Mouse (Mus musculus) ES-E14 (cell line): ENCODE measurements at regions not wholly inside any gene's neighbourhood (a gene's known extent, or its start where the extent isn't known, plus 50 kb on each side); places are given as distances from the start of the nearest gene placed in this dataset.

Experiments used
- CHD2 ChIP-seq: IDR thresholded peaks from 2 replicates; pipeline ENCODE4 v1.6.1; 2014; ENCODE audit warnings: mild to moderate bottlenecking, low read depth, low read length, inconsistent platforms
- ZC3H11A ChIP-seq: IDR thresholded peaks from 2 replicates; pipeline ENCODE4 v1.6.1; 2012; ENCODE audit warnings: low read depth, mild to moderate bottlenecking, inconsistent platforms, low read length, borderline replicate concordance

GRCm38 (mm10) chr8:10758151-10758550, 250.1 kb downstream of the Irs2 start:
- TF ChIP-seq CHD2, result no peak
- TF ChIP-seq ZC3H11A, result no peak
